Mouse (Mus musculus) cortical plate, adult 2 months (tissue): ENCODE results near the gene C1qtnf6. TPM values are rescaled to one million over a fixed set of nuclear protein-coding genes. Genes with fewer than 3 reads are reported as not detected.

Experiments
- H3K27ac ChIP-seq: fragments of 200-500 bp; 2 replicates; pipeline ENCODE4 v1.5.1; 2012; ENCODE audit warnings: low read length, control low read depth, inconsistent platforms; ENCODE audit not compliant: insufficient read depth
- H3K4me1 ChIP-seq: fragments of 200-500 bp; 2 replicates; pipeline ENCODE4 v1.6.1; 2011; ENCODE audit warnings: low read length; ENCODE audit not compliant: control insufficient read depth, insufficient read depth
- H3K4me3 ChIP-seq: fragments of 200-500 bp; 2 replicates; pipeline ENCODE4 v1.5.1; 2011; ENCODE audit warnings: mild to moderate bottlenecking, low read length, control low read depth; ENCODE audit not compliant: insufficient read depth
- CTCF ChIP-seq: fragments of 200-500 bp; IDR thresholded peaks from 2 replicates; pipeline ENCODE4 v1.5.1; 2011; ENCODE audit warnings: mild to moderate bottlenecking, control low read depth, low read length; ENCODE audit not compliant: insufficient read depth; ENCODE audit errors: extremely low read depth
- POLR2A ChIP-seq: fragments of 200-500 bp; IDR thresholded peaks from 2 replicates; pipeline ENCODE4 v1.6.1; 2011; ENCODE audit warnings: mild to moderate bottlenecking, low read length, control low read depth; ENCODE audit not compliant: insufficient read depth; ENCODE audit errors: extremely low read depth
- polyA plus RNA-seq: library from polyadenylated mRNA; depleted of rRNA; stranded (reverse); fragments of >200 nt; gene quantifications from 2 replicates; pipeline ENCODE4 v1.2.3, GENCODE M21; 2012

C1qtnf6 gene
- polyA plus RNA-seq, 1 experiment, result 3.6 TPM

DNA sequence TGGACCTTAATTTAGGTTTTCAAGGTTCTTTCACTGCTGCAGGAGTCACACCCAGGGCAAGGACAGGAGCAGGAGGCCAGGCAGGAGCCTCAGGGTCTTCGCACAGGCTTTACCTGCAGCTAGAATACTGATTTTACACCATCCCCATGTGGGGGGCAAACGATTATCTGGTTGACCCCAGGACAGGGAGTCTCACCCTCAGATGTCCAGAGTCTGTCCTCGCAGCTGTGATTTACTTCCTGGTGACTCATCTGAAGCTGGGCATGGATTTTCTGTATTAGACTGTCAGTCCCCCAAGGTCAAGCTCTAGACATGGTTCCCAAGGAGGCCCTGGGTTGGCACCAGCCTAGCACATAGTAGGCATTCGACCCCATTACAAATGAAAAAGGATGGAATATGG, 14.8 kb upstream of the C1qtnf6 start:
- Histone ChIP-seq H3K4me1 (peaks cover 5% of the 10 kb centered on the region), H3K27ac (no peak overlapping the region), H3K4me3 (no peak overlapping the region)
- TF ChIP-seq CTCF (no peak), POLR2A (no peak)

DNA sequence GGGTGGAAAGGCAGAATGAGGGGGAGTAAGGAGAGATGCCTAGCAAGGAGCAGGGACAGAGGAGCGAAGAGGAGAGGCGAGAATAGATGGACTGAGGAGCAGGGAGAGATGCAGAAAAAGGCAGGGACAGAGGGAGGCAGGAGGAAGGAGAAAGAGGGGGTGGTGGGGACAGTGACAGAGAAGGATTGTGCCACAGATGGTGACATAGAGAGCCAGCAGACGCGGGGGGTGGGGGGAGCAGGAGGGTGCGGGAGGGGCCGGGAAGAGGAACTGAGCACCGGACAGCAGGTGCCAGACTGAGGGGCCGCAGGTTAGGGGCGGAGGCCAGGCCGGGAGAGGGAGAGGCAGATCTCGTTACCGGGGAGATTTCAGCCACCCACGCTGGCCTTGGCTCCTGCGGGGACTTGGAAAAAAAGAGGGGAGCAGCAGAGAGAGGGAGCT, 13.4 kb upstream of the C1qtnf6 start, which contains the start of gene Sstr3:
TSS of gene Sstr3 (minus strand) at position 125 of the 441 bp plus-strand sequence.
- peak within 1 kb of the TSS; percentile 54 for H3K4me3 ChIP-seq
- H3K27ac ChIP-seq, result peak within 1 kb of the TSS; percentile 77
- H3K4me1 ChIP-seq, result peaks cover 5% of the 10 kb centered on the region
- TF ChIP-seq POLR2A (peak; percentile 58), CTCF (no peak)

DNA sequence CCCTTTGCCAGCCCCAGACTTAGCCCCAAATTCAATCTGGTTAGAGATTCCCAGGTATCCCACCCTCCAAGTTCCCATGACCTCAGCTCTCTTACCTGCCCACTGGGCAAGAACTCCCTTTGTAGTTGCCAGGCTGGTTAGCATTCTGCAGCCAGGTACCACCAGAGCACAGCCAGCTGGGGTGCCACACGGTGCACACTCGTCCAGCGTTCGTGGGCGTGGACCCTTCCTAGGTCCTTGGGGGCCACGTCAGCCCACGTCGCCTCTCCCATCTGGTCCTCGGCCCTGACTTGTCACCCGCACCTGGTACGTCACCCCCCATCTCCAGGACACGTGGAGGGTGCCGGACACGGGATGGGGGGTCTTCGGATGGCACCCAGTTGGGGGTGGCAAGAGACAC, 12.8 kb upstream of the C1qtnf6 start:
- Histone ChIP-seq H3K4me1 (peaks cover 5% of the 10 kb centered on the region), H3K4me3 (peak overlapping the region; percentile 54), H3K27ac (peak overlapping the region; percentile 77)
- TF ChIP-seq POLR2A, result no peak
- TF ChIP-seq CTCF, result no peak

DNA sequence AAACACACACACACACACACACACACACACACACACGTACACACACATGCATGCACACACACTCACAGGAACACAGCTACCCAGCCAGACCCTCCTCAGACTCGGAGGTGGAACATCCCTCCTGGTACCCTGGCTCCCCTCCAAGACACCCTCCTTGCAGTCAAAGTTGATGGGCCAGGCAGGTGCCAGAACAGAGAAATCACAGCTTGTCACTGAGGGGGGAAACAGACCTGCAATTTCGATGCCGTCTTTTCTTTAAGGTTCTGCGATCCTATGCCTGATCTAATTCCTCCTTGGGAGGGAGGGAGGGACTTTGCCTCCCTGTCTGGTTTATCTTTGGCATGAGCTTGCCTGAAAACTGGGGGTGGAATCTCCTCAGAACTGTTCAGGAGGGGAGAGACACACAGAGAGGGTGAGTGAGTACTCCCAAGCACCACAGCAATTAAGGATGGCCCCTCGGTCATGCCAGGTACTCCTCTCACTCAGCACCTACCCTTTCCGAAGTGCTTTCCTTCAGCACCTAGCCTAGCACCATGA, 11.6 kb upstream of the C1qtnf6 start:
- Histone ChIP-seq H3K4me3 (peak overlapping the region; percentile 54), H3K27ac (peak overlapping the region; percentile 16; the same call in 1 of the 2 replicates), H3K4me1 (0 out of 2 replicates have a peak, but pooled peaks cover 2% of the 10 kb centered on the region)
- TF ChIP-seq POLR2A (peak; percentile 50), CTCF (no peak)

DNA sequence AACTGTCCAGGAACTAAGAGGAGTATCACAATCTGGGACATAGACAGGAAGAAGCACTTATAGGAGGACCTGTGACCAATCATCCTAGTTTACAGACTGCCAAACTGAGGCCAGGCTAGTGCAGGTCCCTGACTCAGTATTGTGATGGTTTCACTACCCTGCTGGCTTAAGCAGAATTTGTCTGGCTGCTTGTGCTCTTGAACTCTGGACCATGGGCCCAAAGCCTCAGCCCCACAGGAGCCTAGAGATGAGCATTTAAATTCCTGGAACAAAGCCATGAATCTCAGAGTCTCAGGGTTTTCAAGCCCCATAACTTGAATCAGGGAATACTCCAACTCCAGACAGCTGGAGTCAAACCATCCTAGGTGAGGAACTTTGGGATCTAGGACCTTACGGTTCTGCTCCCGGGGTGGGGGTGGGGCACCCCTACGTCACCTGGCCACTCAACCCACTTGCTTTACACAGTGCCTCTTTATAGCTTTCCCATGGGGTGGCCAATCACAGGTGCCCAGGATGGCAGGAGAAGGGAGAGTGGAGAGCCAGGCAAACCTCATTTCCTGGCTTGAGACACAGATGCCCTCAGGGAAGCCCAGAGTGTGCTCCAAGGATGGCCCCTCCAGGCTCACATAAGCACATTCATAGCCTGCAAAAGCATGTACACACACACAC, 11.0 kb upstream of the C1qtnf6 start:
- peak overlapping the region; percentile 16; the same call in 1 of the 2 replicates for H3K27ac ChIP-seq
- H3K4me1 ChIP-seq, result 0 out of 2 replicates have a peak, but pooled peaks cover 2% of the 10 kb centered on the region
- TF ChIP-seq CTCF (no peak), POLR2A (peak; percentile 37; the same call in 1 of the 2 replicates)
- H3K4me3 ChIP-seq, result peak overlapping the region; percentile 54

DNA sequence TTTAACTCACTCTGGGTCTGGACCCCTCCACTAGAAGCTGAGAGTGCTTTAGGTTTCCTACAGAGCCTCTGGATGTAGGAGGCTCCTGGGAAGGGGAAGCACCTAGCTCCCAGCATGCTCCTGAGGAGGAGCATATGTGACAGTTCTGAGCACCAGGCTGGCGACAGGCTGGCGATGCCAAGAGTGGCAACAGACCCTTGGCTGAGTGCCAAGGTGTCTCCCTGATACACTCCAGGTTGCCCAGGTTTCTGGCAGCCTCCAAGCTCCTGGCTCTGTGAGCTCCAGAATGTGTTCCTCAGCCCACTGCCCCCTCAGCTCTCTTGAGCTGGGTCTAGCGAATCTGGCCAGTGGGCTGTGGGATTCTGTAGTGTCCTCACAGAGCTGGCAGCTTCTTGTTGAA, 10.4 kb upstream of the C1qtnf6 start:
- Histone ChIP-seq H3K4me1 (0 out of 2 replicates have a peak, but pooled peaks cover 2% of the 10 kb centered on the region), H3K27ac (no peak overlapping the region), H3K4me3 (peak overlapping the region; percentile 54; the same call in 1 of the 2 replicates)
- TF ChIP-seq POLR2A (no peak), CTCF (no peak)

DNA sequence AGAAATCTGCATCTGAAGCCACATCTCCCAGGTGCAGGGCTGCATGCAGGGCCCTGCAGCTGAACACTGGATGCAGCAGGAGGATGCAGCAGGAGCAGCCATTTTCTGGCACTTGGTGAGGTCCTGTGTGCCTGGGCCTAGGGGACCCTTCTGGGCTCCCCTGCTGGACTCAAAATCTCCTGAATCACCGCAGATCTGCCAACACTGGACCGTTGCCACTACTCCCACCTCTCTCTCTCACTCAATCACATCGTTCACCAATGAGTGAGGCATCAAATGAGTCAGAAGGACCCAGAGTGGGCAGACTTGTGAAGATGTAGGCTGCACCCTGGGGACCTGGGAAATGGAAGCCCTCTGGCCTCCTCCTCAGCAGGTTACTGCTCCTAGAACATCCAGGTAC, 9.8 kb upstream of the C1qtnf6 start:
- Histone ChIP-seq H3K27ac (no peak overlapping the region), H3K4me1 (0 out of 2 replicates have a peak, but pooled peaks cover 2% of the 10 kb centered on the region), H3K4me3 (0 out of 2 replicates have a peak overlapping the region, but pooled peaks have one; percentile 54)
- TF ChIP-seq POLR2A (no peak), CTCF (no peak)

DNA sequence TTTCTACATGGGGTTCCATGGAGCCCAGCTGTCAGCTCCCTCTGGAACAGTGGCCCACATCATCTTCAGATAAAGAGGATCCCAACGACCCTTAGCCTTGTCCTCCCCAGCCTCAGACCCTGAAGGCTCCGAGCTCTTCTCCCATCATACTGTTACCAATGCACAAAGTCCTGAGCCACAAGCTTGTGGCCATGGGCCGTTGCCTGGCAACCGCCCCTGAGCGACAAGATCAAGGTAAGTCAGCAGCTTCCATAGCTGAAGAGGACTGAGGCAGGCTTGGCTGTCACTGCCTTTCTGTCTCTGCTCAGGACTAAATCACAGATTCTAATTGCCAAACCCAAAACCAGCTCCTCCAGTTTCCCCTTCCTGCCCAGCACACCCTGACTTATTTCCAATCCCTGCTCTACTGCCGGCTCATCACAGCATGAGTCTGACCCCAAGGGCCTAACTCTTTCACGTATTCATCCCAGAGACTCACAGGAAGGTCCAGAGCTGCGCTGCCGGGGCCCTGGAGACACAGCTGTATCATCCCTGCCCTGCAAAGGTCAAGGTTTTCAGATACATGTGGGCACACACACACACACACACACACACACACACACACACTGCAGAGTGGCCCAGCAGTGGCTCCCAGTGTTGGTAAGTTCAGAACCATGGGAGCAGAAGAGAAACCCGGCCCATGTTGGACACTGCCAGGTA, 4.7 kb upstream of the C1qtnf6 start:
- H3K27ac ChIP-seq, result no peak overlapping the region
- H3K4me3 ChIP-seq, result no peak overlapping the region
- H3K4me1 ChIP-seq, result peaks cover 2% of the 10 kb centered on the region; the same call in 1 of the 2 replicates
- no peak for TF ChIP-seq POLR2A
- no peak for TF ChIP-seq CTCF

DNA sequence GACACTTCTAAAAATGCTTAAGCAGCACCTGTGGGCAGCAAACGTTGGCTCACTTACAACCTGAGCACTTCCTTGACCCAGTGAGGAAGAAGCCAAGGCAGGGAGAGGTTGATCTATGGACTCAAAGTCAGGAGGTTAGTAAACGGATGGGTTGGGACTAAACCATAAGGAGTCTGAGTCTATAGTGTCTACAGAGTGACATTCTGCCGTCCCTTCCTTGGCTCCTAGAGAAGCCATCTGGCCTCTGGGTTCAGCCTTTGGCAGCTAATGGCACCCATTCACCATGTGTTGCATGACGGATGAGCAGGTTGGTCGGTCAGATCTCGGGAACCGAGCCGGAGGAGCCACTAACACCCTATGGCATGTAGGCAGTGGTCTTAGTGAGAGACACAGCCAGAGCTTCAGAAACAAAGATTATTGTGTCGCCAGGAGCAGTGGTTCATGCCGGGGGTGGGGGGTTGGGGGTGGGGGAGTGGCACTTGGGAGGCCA, 2.2 kb upstream of the C1qtnf6 start:
- Histone ChIP-seq H3K27ac (no peak overlapping the region), H3K4me3 (no peak overlapping the region), H3K4me1 (peaks cover 4% of the 10 kb centered on the region)
- no peak for TF ChIP-seq CTCF
- TF ChIP-seq POLR2A, result no peak
